Mouse (Mus musculus) fibroblast of lung, adult 2 months (primary cell): ENCODE results near the gene Ninl.
A peak's percentile ranks its signal among the peaks of the same experiment; 100 is the strongest.

Source experiments
- DNase-seq: peaks from one replicate; pipeline ENCODE4 v3.0.0-alpha.2; 2011; ENCODE audit warnings: low read depth

Ninl gene

DNA sequence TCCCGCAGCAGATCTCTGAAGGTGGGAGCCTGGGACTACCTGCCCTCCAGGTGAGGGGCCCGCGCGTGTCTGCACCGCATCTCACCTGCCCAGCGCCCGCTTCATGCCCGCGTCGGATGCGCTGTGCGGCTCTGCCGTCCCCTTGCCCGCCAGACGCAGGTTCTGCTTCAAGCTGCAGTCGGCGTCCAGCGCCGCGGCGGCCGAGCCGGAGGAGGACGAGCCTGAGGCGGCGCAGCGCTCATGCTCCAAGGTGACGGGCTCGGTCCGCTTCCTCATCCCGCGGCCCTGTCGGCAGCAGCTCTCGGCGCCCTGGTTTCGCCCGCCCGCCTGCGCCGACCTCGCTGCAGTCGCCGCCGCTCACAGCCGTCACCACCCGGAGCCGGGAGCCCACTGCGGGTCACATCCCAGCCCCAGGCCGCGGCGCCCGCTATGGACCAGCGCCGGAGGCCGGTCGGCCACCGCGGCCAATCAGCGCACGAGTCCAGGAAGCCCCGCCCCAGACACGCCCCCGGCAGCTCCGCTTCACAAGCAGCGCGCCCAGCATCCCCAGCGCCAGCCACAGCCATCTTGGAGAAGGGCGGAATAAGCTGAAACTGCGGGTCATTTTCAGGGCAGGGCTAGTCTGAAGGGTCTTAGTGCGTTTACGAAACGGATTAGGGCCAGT, 134.8 kb downstream of the Ninl start, which contains the start of gene Abhd12:
TSS of gene Abhd12 (minus strand) at position 470 of the 664 bp plus-strand sequence.
- peak; percentile 84 for DNase-seq

DNA sequence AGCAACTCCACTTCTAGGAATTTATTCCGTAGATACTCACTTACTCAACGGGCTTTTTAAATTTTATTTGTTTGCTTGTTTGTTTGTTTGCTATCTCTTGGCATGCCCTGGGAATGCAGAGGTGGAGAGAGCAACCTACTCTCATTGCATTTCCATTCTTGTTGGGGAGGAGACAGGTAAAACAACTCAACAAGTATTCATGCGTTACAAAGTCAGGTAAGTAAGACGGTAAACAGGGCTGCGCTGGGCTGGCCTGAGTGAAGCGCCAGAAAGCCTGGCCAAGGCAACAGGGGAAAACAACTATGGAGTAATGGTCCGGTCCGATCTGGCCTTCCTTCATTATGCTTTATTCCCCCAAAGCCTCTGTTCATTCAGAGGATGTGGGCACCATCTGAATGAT, 136.8 kb downstream of the Ninl start:
- DNase-seq = no peak

DNA sequence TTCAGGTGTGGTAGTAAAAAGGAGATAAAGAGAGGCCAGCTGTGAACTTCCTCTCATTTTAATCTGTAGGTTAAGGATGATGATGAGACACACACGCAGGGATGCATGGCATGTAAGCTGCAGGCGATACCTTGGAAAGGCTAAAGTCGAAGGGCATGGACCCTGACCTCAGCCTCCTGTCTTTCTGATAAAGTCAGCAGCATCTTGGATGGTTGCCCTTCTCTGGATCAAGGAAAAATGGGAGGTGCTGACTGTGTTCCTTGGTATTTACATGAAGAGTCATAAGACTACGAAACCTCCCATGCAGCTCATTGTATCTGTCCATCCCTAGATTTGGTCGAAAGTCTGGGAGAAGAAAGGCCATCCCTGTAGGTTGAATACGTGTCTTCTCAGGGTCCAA, 138.8 kb downstream of the Ninl start:
- no peak for DNase-seq

DNA sequence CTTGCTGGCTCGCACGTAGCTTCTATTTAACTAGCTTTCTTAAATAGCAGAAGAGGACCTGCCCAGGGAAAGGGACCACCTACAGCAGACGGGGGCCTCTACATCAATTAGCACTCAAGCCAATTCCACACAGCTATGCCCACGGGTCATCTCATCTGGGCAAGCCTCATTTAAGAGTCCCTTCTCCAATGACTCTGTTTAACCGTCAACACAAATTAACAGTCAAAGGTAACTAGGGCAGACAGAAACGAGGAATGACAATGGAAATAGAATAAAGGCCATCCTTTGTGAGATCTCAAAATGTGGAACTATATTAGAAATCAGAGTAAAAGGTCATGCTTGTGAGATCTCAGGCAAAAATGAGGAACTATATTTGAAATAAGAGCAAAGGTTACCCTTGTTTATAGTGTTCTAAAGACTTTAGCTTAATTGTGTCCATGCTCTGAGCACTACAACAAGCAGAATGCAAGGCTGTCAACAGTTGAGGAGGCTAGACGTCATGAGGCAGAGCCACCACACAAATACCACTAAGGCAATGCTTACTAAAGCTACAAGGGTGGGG, 143.4 kb downstream of the Ninl start:
- DNase-seq = no peak

GRCm38 (mm10) chr2:150894617-150895267, 144.4 kb downstream of the Ninl start:
- no peak for DNase-seq

DNA sequence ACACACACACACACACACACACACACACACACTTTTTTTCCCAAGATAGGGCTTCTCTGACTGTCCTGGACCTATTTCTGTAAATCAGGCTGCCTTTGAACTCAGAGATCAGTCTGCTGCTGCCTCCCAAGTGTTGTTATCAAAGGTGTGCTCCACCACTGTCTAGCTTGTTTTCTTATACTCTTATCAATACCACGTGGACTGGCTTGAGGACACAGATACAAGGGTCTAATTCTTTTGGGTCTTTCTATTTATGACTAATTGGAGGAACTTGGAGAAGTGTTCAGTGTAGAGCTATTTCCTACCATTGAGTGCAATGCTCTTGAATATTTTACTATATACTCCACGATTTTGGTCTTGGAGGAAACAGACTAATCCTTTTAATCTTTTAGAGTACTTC, 151.8 kb downstream of the Ninl start:
- DNase-seq = no peak

DNA sequence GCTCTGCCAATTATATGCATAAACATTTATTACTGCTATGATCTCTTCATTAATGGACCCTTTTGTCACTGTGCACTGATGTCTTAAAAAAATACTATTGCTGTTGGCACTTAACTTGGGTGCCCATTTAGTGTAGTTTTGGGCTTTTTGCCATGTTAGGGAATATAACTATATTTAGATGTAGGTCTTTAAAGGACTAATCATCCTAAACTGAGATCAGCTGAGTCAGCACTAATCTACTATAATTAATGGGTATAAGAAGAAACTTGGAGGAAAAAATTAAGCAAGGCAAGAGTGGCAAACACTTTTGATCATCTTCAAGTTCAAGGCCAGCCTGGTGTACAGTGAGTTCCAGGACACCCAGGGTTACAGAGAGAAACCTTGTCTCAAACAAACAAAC, 152.9 kb downstream of the Ninl start:
- DNase-seq = no peak

GRCm38 (mm10) chr2:150885814-150886213, 153.4 kb downstream of the Ninl start:
- no peak for DNase-seq

- no peak for DNase-seq
Measured at GRCm38 (mm10) chr2:150884779-150885110, 154.4 kb downstream of the Ninl start.
